Mouse (Mus musculus) stomach, postnatal 0 days (tissue): ENCODE measurements around the gene Tmprss3.

Source experiments
- CTCF ChIP-seq: IDR thresholded peaks from 2 replicates; pipeline ENCODE4 v1.5.1; 2016; ENCODE audit warnings: antibody characterized with exemption, low read depth, mild to moderate bottlenecking, moderate library complexity
- EP300 ChIP-seq: optimal IDR thresholded peaks from 2 replicates; pipeline ENCODE3; 2016; ENCODE audit warnings: antibody characterized with exemption

- TF ChIP-seq CTCF: peak; percentile 90
- TF ChIP-seq EP300: no peak
Observed at GRCm38 (mm10) chr17:31138398-31138797, 60.4 kb downstream of the Tmprss3 start.
